Mouse (Mus musculus) lung, adult 2 months (tissue): ENCODE measurements around the gene Vps18.

Experiments used
- CTCF ChIP-seq: fragments of 200-500 bp; IDR thresholded peaks from 2 replicates; pipeline ENCODE4 v1.5.1; 2011; ENCODE audit warnings: mild to moderate bottlenecking, low read length, control low read depth; ENCODE audit not compliant: insufficient read depth
- POLR2A ChIP-seq: fragments of 200-500 bp; IDR thresholded peaks from 2 replicates; pipeline ENCODE4 v1.6.1; 2011; ENCODE audit warnings: low read depth, mild to moderate bottlenecking, control low read depth, low read length, borderline replicate concordance; ENCODE audit errors: extremely low read depth

- TF ChIP-seq POLR2A (no peak), CTCF (no peak)
Observed at GRCm38 (mm10) chr2:119330795-119331194, 42.3 kb downstream of the Vps18 start.
